Mouse (Mus musculus) retina, adult 2 months (tissue): Measurements from ENCODE around the gene Ociad2.

Source experiments
- DNase-seq: peaks from one replicate; pipeline ENCODE4 v3.0.0-alpha.2; 2012; ENCODE audit warnings: low read depth, low spot score

Ociad2 gene

GRCm38 (mm10) chr5:73306486-73306885 lies 34.3 kb downstream of the Ociad2 start:
- no peak for DNase-seq

GRCm38 (mm10) chr5:73304507-73304906 lies 36.3 kb downstream of the Ociad2 start:
- DNase-seq, result no peak

GRCm38 (mm10) chr5:73301601-73302307 lies 39.1 kb downstream of the Ociad2 start:
- DNase-seq, result peak; percentile 54

GRCm38 (mm10) chr5:73295916-73296315 lies 44.9 kb downstream of the Ociad2 start:
- DNase-seq, result no peak

- DNase-seq, result no peak
Observed at GRCm38 (mm10) chr5:73295016-73295415, 45.8 kb downstream of the Ociad2 start.

- DNase-seq, result no peak
Observed at GRCm38 (mm10) chr5:73293458-73293827, 47.4 kb downstream of the Ociad2 start.

- DNase-seq, result peak; percentile 95
Observed at GRCm38 (mm10) chr5:73292502-73293457, 48.0 kb downstream of the Ociad2 start, which contains the start of gene Ociad1. Gene Ociad1, plus strand, starts transcription at chr5:73292784.

- no peak for DNase-seq
Observed at GRCm38 (mm10) chr5:73289900-73290299, 50.9 kb downstream of the Ociad2 start.

GRCm38 (mm10) chr5:73286603-73287002 lies 54.2 kb downstream of the Ociad2 start:
- DNase-seq, result no peak

- no peak for DNase-seq
Observed at GRCm38 (mm10) chr5:73285470-73285978, 55.3 kb downstream of the Ociad2 start.

GRCm38 (mm10) chr5:73284046-73284445 lies 56.8 kb downstream of the Ociad2 start:
- no peak for DNase-seq

- no peak for DNase-seq
Observed at GRCm38 (mm10) chr5:73280567-73280850, 60.3 kb downstream of the Ociad2 start.

GRCm38 (mm10) chr5:73279732-73280566 lies 60.9 kb downstream of the Ociad2 start:
- DNase-seq, result no peak

- DNase-seq, result no peak
Observed at GRCm38 (mm10) chr5:73279190-73279589, 61.6 kb downstream of the Ociad2 start.

GRCm38 (mm10) chr5:73274941-73275340 lies 65.9 kb downstream of the Ociad2 start:
- no peak for DNase-seq

GRCm38 (mm10) chr5:73273171-73273570 lies 67.7 kb downstream of the Ociad2 start:
- DNase-seq, result no peak
